Mouse (Mus musculus) lung, adult 2 months (tissue): ENCODE data around the gene Lcorl.

Experiments used
- CTCF ChIP-seq: fragments of 200-500 bp; IDR thresholded peaks from 2 replicates; pipeline ENCODE4 v1.5.1; 2011; ENCODE audit warnings: mild to moderate bottlenecking, low read length, control low read depth; ENCODE audit not compliant: insufficient read depth
- POLR2A ChIP-seq: fragments of 200-500 bp; IDR thresholded peaks from 2 replicates; pipeline ENCODE4 v1.6.1; 2011; ENCODE audit warnings: low read depth, mild to moderate bottlenecking, control low read depth, low read length, borderline replicate concordance; ENCODE audit errors: extremely low read depth

- TF ChIP-seq CTCF (no peak), POLR2A (no peak)
These were observed 177.5 kb downstream of the Lcorl start for GRCm38 (mm10) chr5:45679955-45680354.
